Mouse (Mus musculus) NIH3T3 (cell line): ENCODE data around the gene Tmem8b.

ENCODE experiments used
- DNase-seq: peaks from one replicate; pipeline ENCODE4 v3.0.0-alpha.2; 2012; ENCODE audit warnings: low read depth

The Tmem8b gene

DNA sequence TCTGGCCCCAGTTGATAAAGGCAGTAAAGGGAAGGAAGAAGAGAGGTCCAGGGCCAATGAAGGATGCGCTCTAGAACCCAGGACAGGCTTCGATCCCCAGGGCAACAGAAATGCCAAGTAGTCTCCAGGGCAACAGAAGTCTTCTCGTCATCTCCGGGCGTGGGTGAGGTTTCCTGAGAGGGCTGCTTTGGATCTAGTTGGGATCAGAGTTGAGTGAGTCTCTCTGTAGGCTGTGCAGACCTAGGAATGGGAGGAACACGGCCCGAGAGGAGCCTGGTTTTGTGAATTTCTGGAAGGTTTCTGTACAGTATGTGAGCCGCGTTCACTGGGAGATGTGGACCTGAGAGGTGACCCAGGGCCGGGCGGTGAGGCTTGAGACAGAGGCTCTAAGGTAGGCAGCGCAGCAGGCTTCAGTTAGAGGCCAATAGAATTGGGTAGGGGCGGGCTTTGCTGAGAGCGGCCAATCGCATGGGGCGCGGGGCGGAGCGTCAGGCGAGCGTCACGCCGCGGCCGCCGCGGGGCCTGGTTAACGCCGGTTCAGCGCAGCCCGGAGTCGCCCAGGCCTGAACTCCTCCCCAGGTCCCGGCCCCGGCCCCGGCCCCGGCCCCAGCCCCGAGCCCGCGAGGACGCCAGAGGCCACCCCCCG lies at the start of gene Tmem8b, which contains the start of gene Fam221b:
Tmem8b (plus strand) TSS at position 190 of the 646 bp plus-strand sequence.
Fam221b (minus strand) TSS at position 364 of the 646 bp plus-strand sequence.
- DNase-seq, result peak; percentile 90

DNA sequence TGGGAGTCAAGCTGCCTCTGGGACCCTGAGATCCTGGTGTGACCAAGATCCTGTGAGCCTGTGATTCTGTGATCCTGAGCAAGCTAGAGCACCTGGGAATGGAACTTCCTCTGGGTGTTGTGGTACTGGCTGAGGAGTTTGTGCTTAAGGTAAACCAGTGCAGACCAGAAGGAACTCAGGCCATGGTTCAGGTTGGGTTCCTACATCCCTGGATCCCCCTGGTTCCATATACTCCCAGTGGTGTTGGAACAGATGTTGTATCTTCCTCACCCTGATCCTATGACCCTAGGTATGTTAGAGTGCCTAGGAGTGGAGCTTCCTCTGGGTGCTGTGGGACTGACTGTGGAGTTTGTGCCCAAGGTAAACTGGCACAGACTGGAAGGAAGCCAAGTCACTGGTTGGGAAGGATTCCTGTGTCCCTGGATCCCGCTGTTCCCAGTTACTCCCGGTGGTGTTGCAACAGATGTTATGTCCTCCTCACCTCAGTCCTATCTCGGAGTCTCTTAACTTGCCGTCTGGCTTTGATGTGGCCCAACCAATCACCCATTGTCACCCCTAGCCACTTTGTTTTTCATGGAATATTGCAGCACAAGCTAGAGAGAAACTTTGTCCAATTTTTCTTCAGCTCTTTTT lies 48.5 kb upstream of the Tmem8b start:
- DNase-seq, result no peak

DNA sequence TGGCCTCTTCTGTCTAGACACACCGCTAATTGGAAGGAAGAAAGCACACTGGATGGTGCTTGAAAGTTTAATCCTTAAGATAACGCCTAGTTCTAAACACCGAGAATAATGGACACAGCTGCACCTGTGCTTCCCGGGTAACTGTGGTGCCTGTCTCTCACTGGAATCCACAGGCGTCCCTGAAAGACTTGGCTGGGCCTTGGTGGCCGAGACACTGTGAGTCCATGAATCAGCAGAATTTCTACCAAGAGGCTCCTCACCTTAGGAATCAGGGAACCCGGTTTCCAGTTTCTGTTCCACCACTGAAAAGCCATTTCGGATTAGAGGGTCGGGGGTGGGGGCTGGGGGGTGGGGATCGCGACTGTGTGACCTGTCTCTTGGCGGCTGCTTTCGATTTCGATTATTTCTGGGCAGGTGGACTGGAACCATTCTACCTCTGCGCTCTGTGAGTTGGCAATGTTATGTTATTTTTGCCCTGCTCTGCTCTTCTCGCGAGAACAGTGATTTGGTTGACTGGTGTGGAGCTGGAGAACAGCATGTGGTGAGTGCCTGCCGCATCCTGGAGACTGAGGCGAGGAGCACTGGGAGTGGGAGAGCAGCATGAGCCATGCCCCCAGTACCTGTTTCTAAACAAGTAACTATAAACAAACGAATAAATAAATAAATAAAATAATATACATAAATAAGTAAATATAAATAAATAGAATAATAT lies 39.5 kb upstream of the Tmem8b start:
- DNase-seq, result no peak

DNA sequence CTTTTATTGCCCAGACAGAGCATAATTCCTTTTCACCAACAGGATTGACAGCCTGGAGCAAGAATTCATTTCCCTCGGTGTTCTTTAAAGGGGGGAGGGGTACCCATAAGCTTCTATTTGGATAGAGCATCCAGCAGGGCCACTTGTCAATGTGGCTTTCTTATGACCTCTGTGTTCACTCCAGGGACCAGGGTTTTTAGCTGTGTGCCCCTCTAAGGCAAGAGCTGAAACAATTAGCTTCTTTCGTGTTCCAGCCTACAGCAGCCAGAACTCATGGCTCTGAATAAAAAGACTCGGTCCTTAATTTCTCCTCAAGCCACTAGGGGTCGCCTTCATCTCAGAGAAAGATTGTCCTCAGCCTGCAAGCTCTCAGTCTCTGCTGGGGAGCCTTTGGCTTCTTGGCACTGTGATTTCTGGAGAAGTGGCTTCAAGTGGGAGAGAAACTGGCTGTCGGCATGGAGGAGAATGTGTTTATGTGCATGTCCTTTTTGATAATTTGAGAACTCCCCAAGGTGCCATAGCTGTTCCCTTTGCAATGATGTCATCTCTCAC lies 38.7 kb upstream of the Tmem8b start:
- DNase-seq, result peak; percentile 89

DNA sequence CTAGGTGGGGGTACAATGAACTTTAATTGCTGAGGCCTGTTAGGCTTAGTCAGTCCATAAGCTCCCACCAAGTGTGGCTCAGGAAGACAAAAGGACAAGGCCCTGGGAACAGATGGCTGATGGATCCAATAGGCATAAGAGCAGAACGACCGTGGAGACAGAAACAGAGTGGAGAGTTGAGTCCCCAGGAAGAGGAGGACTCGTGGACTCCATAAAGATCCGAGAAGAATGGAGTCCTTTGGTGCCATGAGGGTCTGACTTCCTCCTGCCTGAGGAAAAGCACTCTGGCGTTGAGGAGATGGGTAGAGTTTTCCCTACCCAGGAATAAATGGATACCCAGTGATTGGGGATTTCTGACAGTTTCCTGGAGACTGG lies 38.1 kb upstream of the Tmem8b start:
- DNase-seq, result no peak

DNA sequence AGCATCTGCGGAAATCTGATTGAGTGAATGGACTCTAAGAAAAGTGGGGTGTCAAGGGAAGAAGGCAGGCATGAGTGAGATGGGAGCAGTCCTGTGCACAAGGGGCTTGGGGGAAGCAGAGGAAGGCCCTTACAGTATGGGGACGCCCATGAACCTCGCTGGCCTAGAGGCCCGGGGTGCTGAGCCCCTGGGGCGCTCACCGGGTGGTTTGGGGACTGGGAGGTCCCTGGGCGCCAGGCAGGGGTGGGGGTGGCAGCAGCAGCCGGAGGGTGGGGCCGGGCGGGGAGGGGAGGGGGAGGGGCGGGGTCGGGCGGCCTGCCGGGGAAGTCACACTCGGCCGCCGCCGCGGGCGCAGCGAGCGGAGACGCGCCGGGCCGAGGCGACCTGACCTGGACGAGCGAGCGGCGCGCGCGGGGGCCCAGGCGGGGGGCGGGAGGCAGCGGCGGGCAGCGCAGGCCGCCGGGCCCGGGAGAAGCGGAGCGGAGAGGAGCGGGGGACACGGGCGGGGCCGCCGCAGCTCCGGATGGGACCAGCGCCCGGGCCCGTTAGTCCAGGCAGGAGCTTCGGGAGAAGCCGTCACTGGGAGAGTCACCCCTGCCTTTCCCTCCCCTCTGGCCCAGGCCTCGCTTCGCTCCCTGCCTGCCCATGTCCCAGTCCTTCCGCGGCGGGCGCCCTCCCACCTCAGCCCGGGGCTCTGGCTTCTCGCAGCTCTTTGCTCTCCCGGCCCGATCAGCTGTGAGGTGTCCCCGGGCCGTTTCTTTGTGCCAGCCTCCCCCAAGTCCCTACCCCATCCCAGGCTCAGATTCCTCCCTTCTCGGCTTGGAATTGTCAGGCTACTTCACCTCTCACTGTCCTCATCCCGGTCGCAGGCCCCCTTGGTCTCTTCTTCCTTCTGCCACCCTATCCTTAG lies 37.5 kb upstream of the Tmem8b start, which contains the start of gene Npr2:
Npr2 (plus strand) TSS at position 890 of the 910 bp plus-strand sequence.
- peak; percentile 62 for DNase-seq

DNA sequence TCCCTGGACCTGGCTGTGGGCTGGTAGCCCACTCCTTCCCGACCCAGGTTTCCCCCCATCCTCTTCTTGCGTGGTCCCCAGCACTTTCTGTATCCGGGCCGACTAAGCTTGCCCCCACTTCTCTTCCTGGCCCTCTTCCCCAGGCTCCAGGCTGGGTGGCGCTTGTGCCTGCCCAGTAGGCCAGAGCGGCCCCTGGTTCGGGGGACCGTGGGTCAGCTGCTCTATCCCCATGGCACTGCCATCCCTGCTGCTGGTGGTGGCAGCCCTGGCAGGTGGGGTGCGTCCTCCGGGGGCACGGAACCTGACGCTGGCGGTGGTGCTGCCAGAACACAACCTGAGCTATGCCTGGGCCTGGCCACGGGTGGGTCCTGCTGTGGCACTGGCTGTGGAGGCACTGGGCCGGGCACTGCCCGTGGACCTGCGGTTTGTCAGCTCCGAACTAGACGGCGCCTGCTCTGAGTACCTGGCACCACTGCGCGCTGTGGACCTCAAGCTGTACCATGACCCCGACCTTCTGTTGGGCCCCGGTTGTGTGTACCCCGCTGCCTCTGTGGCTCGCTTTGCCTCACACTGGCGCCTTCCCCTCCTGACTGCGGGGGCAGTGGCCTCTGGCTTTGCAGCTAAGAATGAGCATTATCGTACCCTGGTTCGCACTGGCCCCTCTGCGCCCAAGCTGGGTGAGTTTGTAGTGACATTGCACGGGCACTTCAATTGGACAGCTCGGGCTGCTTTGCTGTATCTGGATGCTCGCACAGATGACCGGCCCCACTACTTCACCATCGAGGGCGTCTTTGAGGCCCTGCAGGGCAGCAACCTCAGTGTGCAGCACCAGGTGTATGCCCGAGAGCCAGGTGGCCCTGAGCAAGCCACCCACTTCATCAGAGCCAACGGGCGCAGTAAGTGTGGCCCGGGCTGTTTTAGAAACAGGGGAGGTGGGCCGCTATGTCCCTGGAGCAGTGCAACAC lies 36.5 kb upstream of the Tmem8b start:
- DNase-seq, result peak; percentile 38

DNA sequence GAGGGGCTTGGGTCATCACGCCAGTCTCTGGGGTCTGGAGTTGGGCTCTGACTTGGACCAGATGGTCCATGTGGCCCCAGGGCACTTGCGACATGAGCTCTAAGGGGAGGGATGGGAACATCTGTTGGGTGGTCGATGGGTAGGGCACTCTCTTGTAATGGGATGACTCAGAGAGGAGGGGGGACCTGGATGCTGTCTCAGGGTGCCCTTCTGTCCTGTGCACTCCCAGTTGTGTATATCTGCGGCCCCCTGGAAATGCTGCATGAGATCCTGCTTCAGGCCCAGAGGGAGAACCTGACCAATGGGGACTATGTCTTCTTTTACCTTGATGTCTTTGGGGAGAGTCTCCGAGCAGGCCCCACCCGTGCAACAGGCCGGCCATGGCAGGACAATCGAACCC lies 35.5 kb upstream of the Tmem8b start:
- no peak for DNase-seq

DNA sequence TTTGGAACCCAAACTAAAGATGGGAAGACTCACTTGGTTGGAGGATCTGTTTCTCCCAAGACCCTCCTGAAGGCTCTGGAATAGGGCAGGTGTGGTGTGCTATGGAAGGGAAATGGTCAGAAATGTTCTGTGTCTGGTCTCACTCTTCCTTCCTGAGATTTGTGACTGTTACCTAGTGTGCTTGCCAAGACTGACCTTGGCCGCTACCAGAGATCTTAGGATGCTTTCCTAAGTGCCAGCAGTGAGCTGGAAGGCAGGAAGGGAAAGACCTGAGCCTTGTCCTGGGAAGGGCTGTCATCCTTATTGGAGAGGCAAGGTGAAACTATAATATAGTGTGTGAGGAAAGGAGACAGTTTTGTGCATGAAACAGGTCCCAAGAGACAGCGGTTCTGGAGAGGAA lies 35.0 kb upstream of the Tmem8b start:
- DNase-seq, result no peak

DNA sequence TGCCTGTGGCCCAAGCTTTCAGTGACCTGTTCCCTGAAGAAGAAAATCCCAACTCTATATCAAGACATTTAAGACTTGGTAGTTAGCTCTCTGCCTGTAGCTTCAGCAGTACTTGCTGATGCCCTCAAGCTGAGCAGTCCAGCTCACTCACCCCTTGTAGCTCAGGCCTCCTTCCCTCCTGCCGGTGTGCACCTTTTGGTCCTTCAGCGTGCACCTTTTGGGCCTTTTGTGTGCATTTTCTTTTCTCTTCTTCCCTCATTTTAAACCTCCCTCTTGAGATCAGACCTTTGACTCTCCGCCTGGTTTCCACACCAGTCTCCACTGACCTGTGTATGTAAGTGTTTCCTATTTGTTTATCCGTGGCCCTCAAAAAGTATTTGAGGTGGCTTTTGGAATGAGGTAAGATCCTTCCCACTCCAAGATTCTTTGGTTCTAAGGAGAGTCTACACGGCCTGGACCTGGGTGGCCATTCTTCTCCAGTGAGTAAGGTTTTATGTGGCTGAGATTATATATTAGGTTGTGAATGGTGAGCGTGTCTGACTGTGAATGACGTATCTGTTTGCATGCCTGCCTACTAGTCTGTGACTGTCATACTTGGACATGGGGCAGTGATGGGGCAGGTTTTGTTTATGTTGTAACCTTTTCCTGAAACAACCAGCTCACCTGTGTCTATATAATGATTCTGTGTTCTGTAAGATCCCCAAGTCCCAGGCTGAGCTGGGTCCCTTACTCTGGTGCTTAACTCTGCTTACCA lies 34.0 kb upstream of the Tmem8b start:
- DNase-seq, result no peak

DNA sequence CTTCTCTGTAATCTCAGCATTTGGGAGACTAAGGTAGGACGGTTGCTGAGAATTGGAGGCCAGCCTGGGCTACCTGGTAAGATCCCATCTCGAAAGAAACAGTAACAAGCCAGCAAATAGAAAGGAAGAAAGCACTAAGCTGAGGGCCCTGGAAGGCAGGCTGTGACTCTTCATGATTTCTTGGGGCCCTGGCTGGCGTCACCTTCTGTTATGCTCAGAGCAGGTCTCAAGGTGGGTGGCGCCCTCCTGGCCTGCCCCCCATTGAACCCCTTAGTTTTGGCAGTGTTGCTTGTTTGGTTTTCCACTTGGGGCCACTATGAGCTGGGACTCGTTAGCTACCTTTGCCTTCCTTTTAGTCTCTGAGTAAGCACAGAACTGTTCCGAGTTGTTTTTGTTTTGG lies 32.0 kb upstream of the Tmem8b start:
- no peak for DNase-seq

DNA sequence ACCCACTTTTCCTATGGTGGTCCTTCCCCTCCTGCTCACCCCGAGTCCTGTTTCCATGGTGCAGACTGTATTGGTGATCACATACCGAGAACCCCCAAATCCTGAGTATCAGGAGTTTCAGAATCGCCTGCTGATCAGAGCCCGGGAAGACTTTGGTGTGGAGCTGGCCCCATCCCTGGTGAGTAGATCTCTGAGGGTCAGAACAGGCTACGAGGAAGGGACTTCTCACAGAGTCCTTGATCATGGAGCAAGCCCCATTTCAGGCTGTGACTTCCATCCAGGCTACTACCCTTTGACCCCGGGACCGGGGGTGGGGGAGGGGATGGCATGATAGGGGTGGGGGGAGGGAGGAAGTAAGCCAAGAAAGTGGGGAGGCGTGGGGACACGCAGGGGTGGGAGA lies 28.7 kb upstream of the Tmem8b start:
- no peak for DNase-seq

DNA sequence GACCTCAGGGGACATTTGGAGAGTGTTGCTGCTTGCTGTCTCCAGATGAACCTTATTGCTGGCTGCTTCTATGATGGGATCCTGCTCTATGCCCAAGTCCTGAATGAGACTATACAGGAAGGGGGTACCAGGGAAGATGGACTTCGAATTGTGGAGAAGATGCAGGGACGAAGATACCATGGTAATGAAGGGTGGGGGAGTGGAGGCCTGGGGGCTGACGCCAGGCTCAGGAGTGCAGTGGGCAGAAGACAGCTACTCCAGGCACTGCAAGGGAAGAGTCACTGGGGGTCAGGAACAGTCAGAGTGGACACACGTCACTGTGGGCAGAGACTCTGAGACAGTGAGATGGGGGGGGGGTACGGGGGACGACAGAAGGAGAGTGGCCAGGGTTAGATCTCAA lies 28.3 kb upstream of the Tmem8b start:
- DNase-seq, result no peak

DNA sequence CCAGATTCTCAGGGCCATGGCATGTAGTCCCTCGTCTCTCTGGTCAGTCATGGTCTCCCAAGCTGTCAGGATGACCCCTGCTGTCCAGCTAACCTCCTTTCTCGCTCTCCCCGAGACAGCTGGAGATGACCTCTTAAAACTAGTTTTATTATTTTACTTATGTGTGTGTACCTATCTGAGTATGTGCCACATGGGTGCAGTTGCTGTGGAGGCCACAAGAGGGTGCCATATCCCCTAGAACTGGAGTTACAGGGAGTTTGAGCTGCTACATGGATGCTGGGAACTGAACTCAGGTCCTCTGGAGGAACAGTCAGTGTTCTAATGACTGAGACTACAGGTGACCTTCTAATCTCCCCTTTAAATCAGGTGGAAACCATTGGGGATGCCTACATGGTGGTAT lies 19.0 kb upstream of the Tmem8b start:
- DNase-seq, result no peak

DNA sequence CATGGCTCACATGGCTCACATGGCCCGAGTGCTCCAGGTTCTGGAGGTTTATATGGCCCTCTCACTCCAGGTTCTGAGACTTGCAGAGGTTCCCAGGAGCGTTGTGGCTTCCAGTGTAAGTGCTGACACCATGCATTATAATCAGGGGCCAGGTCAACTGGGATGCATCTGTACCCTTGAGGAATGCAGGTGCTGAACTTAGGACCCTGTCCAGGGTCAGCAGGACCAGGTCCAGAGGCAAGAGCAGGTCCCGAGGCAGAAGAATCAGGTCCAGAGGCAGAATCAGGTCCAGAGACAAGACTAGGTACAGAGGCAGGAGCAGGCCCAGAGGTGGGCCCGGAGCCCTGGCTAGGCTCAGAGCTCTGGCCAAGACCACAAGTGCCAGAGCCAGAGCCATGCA lies 16.0 kb upstream of the Tmem8b start:
- no peak for DNase-seq

DNA sequence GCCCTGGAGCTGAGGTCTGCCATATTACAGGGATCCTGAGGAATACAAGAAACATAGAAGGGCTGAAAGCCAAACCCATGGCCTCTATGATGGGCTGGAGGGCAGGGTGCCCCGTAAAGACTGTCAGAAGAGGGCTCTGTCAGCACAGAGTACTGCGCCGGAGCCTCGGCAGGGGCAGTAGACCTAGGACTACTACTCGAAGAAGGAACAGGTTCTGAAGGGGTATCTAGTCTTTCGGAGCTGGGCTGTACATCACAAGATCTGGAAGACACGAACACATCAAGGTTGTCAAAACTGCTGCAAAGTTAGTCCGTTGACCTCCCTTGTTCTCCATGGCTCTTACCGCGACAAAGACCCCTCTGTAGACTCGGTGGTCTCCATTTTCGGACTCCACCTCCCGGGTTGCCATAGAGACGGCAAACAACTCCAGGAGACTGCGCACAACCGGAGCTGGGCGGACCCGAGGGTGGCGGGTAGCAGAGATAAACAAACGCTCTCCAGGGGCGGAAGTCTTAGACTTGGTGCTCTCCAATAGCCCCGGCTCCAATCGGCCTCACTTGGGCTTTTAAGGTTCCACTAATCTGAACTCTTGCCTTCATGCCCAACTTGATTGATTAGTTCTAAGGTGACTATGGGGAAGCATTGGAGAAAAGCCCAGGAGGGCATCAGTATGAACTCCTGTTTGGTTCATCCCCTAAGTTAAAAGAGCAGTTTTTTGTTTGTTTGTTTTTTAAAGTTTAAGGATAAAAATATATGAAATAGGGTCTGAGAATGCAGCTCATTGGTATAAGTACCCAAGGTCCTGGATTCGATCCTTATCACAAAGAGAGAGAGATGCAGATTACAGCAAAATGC lies 15.4 kb upstream of the Tmem8b start, which contains the start of gene Spag8:
Spag8 (minus strand) TSS at position 434 of the 855 bp plus-strand sequence.
- no peak for DNase-seq

DNA sequence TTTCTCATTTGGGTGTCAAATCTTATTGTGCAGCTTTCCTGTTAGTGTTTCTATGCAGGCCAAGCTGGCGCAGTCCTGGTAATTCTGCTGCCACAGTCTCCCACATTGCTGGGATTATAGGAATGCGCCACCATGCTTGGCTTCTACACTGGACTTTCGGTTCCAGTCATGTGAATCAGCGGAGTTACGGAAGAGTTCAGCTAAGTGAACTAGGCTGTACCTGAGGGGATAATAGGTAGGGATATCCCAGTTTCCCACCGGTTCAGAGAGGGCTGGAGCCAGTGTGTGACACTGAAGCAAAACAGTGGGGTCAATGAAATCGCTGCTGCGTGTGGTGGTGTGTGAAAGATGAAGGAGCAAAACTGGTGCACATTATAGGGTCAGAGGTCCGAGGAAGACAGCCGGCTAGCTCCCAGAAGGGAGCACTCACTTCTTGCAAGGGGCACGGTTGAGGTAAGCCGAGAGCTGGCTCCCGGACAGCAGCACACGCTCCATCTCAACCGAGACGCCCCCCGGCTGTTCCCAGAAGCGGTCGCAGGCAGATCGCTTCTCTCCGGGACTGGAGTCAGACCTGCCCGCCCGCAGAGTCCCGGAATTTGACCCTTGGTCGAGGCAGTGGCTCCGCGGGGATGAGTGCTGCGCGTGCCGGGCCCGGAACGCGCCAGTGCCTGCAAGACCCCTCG lies 13.0 kb upstream of the Tmem8b start:
- DNase-seq, result no peak
